Mouse (Mus musculus): Measurements from ENCODE around the gene Mrgpra2a. TPM values are rescaled to one million over a fixed set of nuclear protein-coding genes. Genes with fewer than 3 reads are reported as not detected.

Mrgpra2a gene
- polyA plus RNA-seq, 1 experiment from 2014 or later: not detected

DNA sequence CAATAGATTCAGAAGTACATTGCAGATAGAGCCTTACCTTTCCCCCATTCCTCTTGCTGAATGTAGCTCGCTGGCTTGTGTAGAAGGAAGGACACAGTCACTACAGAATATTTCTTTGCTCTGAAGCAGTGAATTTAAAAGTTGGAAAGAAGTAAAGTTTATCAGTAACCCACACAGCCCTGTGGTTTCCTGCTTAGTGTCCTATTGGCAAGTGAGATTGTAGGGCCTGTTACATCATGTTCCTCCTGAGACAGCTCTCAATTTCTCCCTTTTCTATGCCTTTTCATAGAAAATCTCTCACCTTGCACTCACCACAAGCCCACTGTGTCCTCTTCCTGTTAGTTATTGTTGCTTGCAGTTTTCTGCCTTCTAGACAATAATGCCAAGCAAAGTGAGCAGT lies 42.4 kb downstream of the Mrgpra2a start:
- ATAC-seq: no peak
- no peaks in the 10 kb centered on the region for H3K4me1 ChIP-seq (ENCODE audit: control insufficient read depth, insufficient read depth, low read length)
- no peaks in the 10 kb centered on the region for H3K36me3 ChIP-seq (ENCODE audit: control insufficient read depth, insufficient read depth, low read length)
- H3K27me3 ChIP-seq (replicated peaks; ENCODE audit: control insufficient read depth, insufficient read depth, low read length): no peaks in the 10 kb centered on the region
- no peak overlapping the region for H3K4me2 ChIP-seq (ENCODE audit: low read depth, low read length)
- no peaks in the 10 kb centered on the region for H3K9me3 ChIP-seq (ENCODE audit: control insufficient read depth, low read length)
- no peak overlapping the region for H3K27ac ChIP-seq (ENCODE audit: low read length)
- 44% methylated on average over 1 of the region's 1 CpGs for WGBS
- H3K9ac ChIP-seq (ENCODE audit: low read depth, low read length): no peak overlapping the region
- H3K4me3 ChIP-seq (ENCODE audit: low read length): no peak overlapping the region

DNA sequence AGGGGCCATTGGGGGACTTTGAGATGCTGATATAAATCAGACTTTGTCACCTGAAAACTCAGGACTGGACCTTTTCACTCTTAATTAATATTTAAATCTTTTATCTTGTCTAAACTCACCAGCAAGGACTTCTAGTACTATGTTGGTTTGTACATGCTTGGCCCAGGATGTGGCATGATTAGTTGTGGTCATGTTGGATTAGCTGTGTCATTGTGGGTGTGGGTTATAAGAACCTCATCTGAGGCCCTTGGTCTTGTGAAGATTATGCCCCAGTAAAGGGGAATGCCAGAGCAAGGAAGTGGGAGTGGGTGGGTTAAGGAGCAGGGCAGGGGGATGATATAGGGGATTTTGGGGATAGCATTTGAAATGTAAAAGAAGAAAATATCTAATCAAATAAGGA lies 50.8 kb downstream of the Mrgpra2a start:
- H3K27me3 ChIP-seq (replicated peaks; ENCODE audit: control insufficient read depth, insufficient read depth, low read length): no peaks in the 10 kb centered on the region
- no peaks in the 10 kb centered on the region for H3K4me1 ChIP-seq (ENCODE audit: control insufficient read depth, insufficient read depth, low read length)
- H3K9me3 ChIP-seq (ENCODE audit: control insufficient read depth, low read length): no peaks in the 10 kb centered on the region
- ATAC-seq: no peak
- no peaks in the 10 kb centered on the region for H3K36me3 ChIP-seq (ENCODE audit: control insufficient read depth, insufficient read depth, low read length)
- no peak overlapping the region for H3K9ac ChIP-seq (ENCODE audit: low read depth, low read length)
- no peak overlapping the region for H3K4me3 ChIP-seq (ENCODE audit: low read length)
- no peak overlapping the region for H3K27ac ChIP-seq (ENCODE audit: low read length)
- no peak overlapping the region for H3K4me2 ChIP-seq (ENCODE audit: low read depth, low read length)

Other genes starting within 250 kb of the Mrgpra2a start
- gene Mrgpra6, start 247.2 kb downstream of the Mrgpra2a start, polyA plus RNA-seq (2015; fragmentation: Nextera tagmentation; extraction: Ambion mirVana): not detected in 2 replicates
- not detected in 2 replicates for gene Mrgpra9, start 199.3 kb downstream of the Mrgpra2a start, polyA plus RNA-seq (2015; fragmentation: Nextera tagmentation; extraction: Ambion mirVana)
- not detected in 2 replicates for gene Mrgpra1, start 97.9 kb downstream of the Mrgpra2a start, polyA plus RNA-seq (2015; fragmentation: Nextera tagmentation; extraction: Ambion mirVana)
- gene Mrgpra2b, start 76.7 kb upstream of the Mrgpra2a start, polyA plus RNA-seq (2015; fragmentation: Nextera tagmentation; extraction: Ambion mirVana): not detected in 2 replicates
- gene Mrgpra3, start 149.2 kb upstream of the Mrgpra2a start, polyA plus RNA-seq (2015; fragmentation: Nextera tagmentation; extraction: Ambion mirVana): not detected in 2 replicates

All from intestine, embryonic 16.5 days (tissue).